Mouse (Mus musculus) left cerebral cortex, adult 2 months (tissue): ENCODE results near the gene Msrb1. TPM values are rescaled to one million over a fixed set of nuclear protein-coding genes. Genes with fewer than 3 reads are reported as not detected.

Experiments
- DNase-seq, 2 experiments: peaks; one replicate each; pipeline ENCODE4 v3.0.0; 2021 to 2022; ENCODE audit warnings: low spot score in 2 of 2, mixed read lengths in 1 of 2; ENCODE audit errors: extremely low spot score in 1 of 2
- H3K27ac ChIP-seq: fragments of 200-600 bp; 2 replicates; pipeline ENCODE4 v1.8.1; 2022
- H3K4me3 ChIP-seq: fragments of 200-600 bp; 2 replicates; pipeline ENCODE4 v1.8.1; 2022
- CTCF ChIP-seq: fragments of 200-600 bp; IDR thresholded peaks from 2 replicates; pipeline ENCODE4 v1.8.1; 2022; ENCODE audit warnings: antibody characterized with exemption, mild to moderate bottlenecking, moderate library complexity
- intact Hi-C: fragments of 180-260 bp; cut with DNase I; formaldehyde crosslinking; loops from one replicate; pipeline ENCODE4 v1.15.1; 2025
- total RNA-seq, 2 experiments: library from RNA; stranded (reverse); gene quantifications; 2 replicates each; pipeline ENCODE4 v1.2.3; 2021

Msrb1 gene
- total RNA-seq, 2 experiments from 2014 or later: 31.8 to 34.7 TPM

DNA sequence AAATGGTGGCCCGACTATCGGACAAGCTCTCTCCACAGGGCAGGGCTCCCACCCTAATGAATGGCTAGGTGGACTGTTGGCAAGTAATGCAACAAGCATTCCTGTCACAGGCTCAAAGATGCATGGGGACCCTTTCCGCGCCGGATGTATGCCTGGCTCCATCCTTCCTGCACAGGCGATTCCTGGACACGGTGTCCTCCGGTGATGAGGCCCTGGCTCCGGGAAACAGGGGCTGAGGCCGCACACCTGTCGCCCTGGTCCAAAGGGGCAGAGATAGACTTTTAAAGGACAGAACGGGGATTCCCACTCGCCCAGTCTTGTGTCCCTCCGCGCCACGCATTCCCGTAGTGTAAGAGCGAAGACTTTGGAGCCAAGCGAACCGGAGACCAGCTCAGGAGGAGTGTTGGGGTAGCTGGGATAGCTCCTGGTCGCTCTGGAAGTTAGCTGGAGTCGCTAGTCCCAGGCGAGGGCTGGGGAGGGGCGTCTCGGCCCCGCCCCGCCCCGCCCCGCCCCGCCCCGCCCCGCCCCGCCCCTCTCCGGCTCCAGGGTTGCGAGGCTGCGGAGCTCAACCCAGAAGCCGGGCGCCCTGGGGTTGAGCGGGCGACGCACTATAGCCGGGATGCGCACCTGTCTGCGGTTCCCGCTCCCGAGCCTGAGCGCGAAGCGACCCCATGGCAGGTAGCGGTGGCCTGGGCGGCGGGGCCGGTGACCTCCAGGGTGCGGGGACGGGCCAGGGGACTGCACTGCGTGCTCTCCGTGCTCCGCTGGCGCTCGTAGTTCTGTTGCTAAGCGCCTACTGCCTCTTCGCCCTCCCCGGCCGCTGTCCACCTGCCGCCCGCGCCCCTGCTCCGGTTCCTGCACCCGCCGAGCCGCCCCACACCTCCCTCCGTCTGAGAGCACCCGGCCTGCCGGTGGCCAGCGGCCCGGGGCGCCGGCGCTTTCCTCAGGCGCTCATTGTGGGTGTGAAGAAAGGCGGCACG is 16.3 kb downstream of the Msrb1 start, which contains the start of gene Hs3st6:
Hs3st6 (plus strand) TSS at position 574 of the 980 bp plus-strand sequence.
- intact Hi-C loops: no loop called here
- H3K4me3 ChIP-seq: peak within 1 kb of the TSS; percentile 41
- no peak for TF ChIP-seq CTCF
- H3K27ac ChIP-seq: no peak within 1 kb of the TSS
- no peak for DNase-seq

DNA sequence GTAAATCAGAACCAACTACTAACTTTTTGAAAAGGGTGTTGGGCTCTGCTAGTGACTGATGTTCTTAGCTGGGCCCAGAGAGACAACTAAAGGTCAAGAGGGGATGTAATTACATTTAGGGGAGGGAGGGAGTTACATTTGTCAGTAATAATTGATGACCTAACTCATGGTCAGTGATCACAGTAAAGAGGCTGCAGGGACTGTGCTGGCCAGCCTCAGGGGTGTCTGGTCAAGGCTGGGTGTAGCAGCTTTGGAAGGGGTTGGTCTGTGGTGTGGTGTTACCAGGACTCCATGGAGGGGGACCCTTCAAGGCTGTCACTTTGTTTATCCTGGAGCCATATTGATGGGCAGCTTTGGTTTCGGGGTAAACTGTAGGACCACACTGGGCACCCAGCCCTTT is 21.0 kb downstream of the Msrb1 start:
- no peak overlapping the region for H3K4me3 ChIP-seq
- DNase-seq: no peak
- TF ChIP-seq CTCF: no peak
- H3K27ac ChIP-seq: no peak overlapping the region
- intact Hi-C loops: no loop called here

DNA sequence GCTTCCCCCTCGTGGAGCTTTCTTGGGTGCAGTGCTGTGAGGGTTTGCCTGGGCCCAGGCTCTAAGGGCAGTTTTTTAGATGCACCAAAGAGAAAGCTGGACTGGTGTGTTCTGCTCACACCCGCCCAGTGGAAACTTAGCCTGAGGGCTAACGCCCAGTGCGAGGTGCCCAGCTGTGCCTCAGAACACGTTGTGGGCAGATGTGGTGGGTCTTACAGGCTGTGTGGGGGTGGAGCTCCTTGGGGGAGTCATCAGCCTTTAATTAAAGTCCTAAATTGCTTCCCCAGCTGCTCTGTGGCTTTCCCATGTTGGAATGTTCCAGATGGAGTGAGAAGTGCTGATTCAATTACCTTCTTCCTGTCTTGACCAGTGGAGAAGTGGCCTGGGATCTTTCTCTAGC is 24.7 kb downstream of the Msrb1 start:
- Histone ChIP-seq H3K27ac (no peak overlapping the region), H3K4me3 (no peak overlapping the region)
- intact Hi-C loops: no loop called here
- no peak for TF ChIP-seq CTCF
- DNase-seq: no peak

DNA sequence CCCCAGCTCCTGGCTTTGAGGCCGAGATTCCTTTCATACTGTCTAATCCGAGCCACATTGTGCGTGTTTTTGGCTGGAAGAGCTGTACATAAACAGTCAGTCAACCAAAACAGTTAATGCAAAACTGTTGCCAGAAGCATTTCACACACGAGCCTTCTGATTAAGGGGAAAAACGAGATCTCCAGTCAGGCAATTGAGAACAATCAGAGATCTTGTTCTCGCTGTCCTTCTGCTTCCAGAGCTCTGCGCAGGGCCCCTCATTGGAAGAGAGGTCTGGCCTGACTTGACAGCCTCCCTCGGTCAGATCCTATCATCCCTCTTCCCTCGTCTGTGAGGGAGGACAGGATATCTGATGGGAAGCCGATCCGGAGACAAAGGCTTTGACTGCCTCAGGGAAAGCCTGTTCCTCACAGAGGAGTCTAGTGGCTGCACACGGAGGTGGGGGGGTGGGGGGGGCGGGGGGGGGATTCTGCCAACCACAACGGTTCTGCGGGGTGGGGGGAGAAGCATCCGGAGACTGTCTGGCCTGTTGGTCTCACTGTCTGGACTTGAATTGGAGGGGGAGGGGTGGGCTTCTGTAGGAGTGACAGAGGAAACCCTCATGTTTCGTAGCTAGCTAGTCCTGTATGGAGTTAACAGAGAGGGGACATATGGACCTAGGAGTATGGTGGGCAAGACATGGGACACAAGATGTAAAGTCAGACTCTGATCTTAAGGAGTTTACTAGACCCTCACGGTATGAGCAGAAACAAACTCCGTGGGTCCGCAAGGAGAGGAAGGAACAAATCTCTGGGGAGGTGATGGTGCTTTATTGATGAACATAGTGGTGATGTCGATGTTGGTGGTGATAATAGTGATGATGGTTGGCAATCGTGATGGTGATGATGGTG is 28.8 kb downstream of the Msrb1 start:
- no peak overlapping the region for H3K27ac ChIP-seq
- TF ChIP-seq CTCF: no peak
- no peak for DNase-seq
- H3K4me3 ChIP-seq: no peak overlapping the region
- intact Hi-C loops: no loop called here

DNA sequence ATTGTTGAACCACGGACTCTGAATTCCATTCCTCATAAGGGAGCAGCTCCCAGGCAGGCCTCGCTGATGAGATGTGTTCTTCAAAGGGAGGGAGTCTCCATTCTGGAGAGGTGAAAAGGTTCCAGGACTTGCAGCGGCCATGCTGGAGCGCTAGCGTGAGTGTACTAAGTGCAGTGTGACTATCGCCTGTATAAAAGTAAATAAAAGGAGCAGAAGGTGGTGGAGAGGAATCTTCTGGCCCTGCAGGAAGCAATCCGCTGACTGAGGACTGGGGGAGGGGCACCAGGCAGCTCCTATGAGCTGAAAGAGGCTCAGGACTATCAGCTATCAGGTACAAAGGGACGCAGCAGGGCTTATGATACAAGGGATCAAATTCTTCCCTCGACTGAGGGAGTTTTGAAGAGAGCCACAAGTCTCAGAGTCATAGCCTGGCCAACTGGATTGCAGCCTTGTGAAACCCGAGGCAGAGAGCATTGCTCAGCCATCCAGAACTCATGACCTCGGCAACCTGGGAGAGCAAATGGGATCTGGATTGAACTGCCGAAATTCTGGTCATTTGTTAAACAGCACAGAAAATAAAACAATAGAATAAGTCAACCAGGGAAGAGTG is 29.9 kb downstream of the Msrb1 start:
- no peak for TF ChIP-seq CTCF

DNA sequence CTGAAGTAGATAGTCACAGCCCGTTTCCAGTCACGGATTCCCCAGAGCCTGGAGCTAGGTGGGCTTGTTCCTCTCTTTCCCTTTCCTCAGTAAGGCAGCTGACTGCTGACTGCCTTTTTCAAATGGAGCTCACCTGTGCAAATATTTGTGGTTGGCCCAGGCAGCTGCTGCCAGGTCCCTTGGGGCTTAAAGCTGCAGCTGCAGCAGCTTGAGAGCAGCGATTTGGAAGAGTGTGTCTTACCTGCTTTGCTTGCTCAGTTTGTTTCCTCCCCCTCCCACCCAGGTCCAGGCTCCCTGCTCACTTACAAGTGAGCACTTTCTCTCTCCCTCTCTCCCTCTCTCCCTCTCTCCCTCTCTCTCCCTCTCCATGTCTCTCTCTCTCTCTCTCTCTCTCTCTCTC is 32.7 kb downstream of the Msrb1 start:
- DNase-seq: no peak
- Histone ChIP-seq H3K27ac (no peak overlapping the region), H3K4me3 (no peak overlapping the region)
- intact Hi-C loops: no loop called here
- no peak for TF ChIP-seq CTCF

More for the DNA sequence above, 29.9 kb downstream of the Msrb1 start:
- intact Hi-C loops: no loop called here
- no peak for DNase-seq
- H3K27ac ChIP-seq: no peak overlapping the region
- no peak overlapping the region for H3K4me3 ChIP-seq

DNA sequence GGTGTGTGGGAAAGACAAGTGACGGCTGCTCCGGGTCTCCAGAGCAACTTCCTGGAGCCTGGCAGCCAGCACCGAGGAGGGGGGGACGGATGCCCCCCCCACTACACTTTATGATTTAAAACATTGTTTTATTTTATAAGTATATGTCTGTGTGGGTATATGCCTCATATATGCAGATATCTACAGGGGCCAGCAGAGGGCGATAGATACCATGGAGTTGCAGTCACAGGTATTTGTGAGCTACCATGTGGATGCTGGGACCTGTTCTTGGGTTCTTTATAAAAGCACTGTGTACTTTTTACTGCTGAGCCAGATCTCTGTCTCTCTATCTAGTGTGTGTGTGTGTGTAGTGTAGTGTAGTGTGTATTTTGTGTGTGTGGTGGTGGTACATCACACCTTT is 36.8 kb downstream of the Msrb1 start:
- H3K27ac ChIP-seq: no peak overlapping the region
- H3K4me3 ChIP-seq: no peak overlapping the region
- intact Hi-C loops: no loop called here
- TF ChIP-seq CTCF: no peak; the same call in 1 of the 2 replicates
- no peak for DNase-seq

DNA sequence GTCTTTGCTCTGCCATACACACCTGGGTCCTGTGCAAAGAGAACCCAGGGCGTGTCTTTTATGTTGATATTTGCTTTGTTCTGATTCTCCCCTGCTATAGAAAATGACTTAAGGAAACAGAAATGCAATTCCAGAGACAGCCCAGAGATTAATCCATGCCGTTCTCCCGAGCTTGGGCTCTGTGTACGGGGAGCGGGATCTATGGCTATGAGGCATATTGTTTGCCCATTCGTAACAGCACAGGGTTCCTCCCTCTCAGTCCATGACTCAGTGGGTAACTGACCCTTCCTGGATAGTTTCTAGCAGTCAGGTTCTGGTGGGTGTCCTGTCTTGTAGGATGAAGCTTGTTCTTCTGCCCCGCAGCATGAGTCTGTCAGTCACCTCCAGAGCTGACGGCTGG is 38.7 kb downstream of the Msrb1 start:
- intact Hi-C loops: no loop called here
- no peak for DNase-seq
- Histone ChIP-seq H3K4me3 (no peak overlapping the region), H3K27ac (no peak overlapping the region)
- TF ChIP-seq CTCF: no peak

DNA sequence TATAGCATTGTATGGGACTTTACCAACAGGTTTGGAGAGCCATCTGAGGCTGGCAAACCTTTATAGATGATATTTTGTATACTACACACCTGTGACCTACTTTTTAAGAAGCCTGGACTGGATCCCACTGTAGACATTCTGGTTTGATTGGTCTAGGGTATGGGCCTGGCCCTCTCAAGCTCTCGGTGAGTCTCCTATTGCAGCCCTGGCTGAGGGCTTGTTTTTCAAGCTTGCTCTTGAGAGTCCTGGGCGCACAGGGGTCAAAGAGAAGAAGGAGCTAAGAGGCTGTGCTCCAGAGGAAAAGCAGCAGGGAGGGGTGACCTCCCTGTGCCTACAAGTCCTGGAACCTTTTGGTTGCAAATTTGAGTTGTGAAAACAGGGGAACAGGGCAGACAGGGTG is 40.6 kb downstream of the Msrb1 start:
- Histone ChIP-seq H3K4me3 (no peak overlapping the region), H3K27ac (no peak overlapping the region)
- intact Hi-C loops: no loop called here
- TF ChIP-seq CTCF: no peak
- DNase-seq: no peak

DNA sequence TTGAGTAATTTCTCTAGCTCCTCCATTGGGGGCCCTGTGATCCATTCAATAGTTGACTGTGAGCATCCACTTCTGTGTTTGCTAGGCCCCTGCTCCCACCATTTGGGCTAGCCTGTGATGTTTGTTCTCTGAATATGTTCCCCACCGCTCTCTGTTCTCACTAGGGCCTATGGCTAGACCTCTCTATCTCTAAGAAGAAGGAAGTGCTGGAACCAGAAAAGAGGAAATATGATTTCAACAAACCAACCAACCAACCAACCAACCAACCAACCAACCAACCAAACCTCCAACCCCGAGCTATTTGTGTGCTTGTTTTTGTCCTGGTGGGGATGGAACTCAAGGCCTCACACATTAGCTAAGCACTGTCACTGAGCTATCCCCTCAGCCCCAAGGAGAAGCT is 44.4 kb downstream of the Msrb1 start:
- no peak for TF ChIP-seq CTCF
- DNase-seq: no peak
- intact Hi-C loops: no loop called here
- H3K27ac ChIP-seq: no peak overlapping the region
- no peak overlapping the region for H3K4me3 ChIP-seq

DNA sequence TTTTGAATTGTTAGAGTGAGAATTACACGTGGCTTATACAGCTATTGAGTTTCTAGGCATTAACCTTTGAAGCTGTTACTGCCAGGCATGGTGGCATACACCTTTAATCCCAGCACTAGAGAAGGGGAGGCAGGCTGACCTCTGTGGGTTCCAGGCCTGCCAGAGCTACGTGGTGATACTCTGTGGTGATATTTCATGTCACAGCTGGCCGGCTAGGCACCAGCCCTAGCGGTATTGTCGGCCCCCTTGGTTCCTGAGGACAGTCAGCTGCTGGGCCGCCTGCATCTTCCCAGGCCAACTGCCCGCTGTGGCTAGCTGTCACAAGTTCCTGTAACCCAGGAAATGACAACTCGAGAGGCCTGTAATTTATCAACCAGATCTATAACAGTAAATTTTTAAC is 55.7 kb downstream of the Msrb1 start:
- TF ChIP-seq CTCF: no peak
- intact Hi-C loops: no loop called here
- Histone ChIP-seq H3K27ac (no peak overlapping the region), H3K4me3 (no peak overlapping the region)
- no peak for DNase-seq

Other genes starting within 250 kb of the Msrb1 start
- gene Caskin1, start 248.0 kb upstream of the Msrb1 start, total RNA-seq: 100 to 1,000 TPM; 134 to 144 TPM
- gene Traf7, start 208.7 kb upstream of the Msrb1 start, total RNA-seq: 10 to 100 TPM; 81.3 to 85.3 TPM
- 10 to 100 TPM; 53.6 to 54.1 TPM for gene Rab26, start 202.4 kb upstream of the Msrb1 start, total RNA-seq
- 10 to 100 TPM; 89.1 to 97.5 TPM for gene Pkd1, start 186.8 kb upstream of the Msrb1 start, total RNA-seq
- 100 to 1,000 TPM; 140 to 159 TPM for gene Tsc2, start 104.0 kb upstream of the Msrb1 start, total RNA-seq
- 1 to 10 TPM; 5.5 to 5.7 TPM for gene Nthl1, start 104.0 kb upstream of the Msrb1 start, total RNA-seq
- gene Slc9a3r2, start 86.3 kb upstream of the Msrb1 start, total RNA-seq: 10 to 100 TPM; 50.2 to 51.0 TPM
- gene Npw, start 78.2 kb upstream of the Msrb1 start, total RNA-seq: 1 to 10 TPM in 1 of 2 experiments, under 1 TPM in 1; 0.58 to 1.4 TPM
- gene Zfp598, start 67.0 kb upstream of the Msrb1 start, total RNA-seq: 10 to 100 TPM; 41.6 to 49.0 TPM
- 100 to 1,000 TPM; 177 to 188 TPM for gene Syngr3, start 46.7 kb upstream of the Msrb1 start, total RNA-seq
- 10 to 100 TPM; 20.0 to 23.2 TPM for gene Gfer, start 40.5 kb upstream of the Msrb1 start, total RNA-seq
- gene Noxo1, start 40.4 kb upstream of the Msrb1 start, total RNA-seq: 1 to 10 TPM; 3.2 to 3.9 TPM
- 10 to 100 TPM; 24.7 to 26.4 TPM for gene Tbl3, start 29.0 kb upstream of the Msrb1 start, total RNA-seq
- gene Rnf151, start 18.6 kb upstream of the Msrb1 start, total RNA-seq: 1 to 10 TPM in 1 of 2 experiments, not detected in 1; 1.1 TPM
- 100 to 1,000 TPM; 284 to 288 TPM for gene Rps2, start 18.5 kb upstream of the Msrb1 start, total RNA-seq
- gene Ndufb10, start 12.2 kb upstream of the Msrb1 start, total RNA-seq: 100 to 1,000 TPM; 208 to 222 TPM
- under 1 TPM; 0.34 to 0.68 TPM for gene Rpl3l, start 8.8 kb upstream of the Msrb1 start, total RNA-seq
- gene Hs3st6, start 16.3 kb downstream of the Msrb1 start, total RNA-seq: under 1 TPM; 0.28 to 0.29 TPM
- not detected for gene Meiob, start 67.6 kb downstream of the Msrb1 start, total RNA-seq
- 100 to 1,000 TPM; 129 to 141 TPM for gene Hagh, start 103.5 kb downstream of the Msrb1 start, total RNA-seq
- gene Fahd1, start 113.7 kb downstream of the Msrb1 start, total RNA-seq: 10 to 100 TPM; 17.4 to 20.4 TPM
- gene Igfals, start 129.4 kb downstream of the Msrb1 start, total RNA-seq: not detected
- 10 to 100 TPM; 30.7 to 32.4 TPM for gene Nubp2, start 149.7 kb downstream of the Msrb1 start, total RNA-seq
- 10 to 100 TPM; 58.6 to 63.3 TPM for gene Spsb3, start 150.0 kb downstream of the Msrb1 start, total RNA-seq
- 10 to 100 TPM; 54.8 to 55.2 TPM for gene Eme2, start 158.4 kb downstream of the Msrb1 start, total RNA-seq
- gene Mrps34, start 158.5 kb downstream of the Msrb1 start, total RNA-seq: 10 to 100 TPM; 67.6 to 72.1 TPM
- 10 to 100 TPM; 46.5 to 51.2 TPM for gene Nme3, start 159.9 kb downstream of the Msrb1 start, total RNA-seq
- 100 to 1,000 TPM; 390 to 407 TPM for gene Mapk8ip3, start 200.3 kb downstream of the Msrb1 start, total RNA-seq
- gene Jpt2, start 224.0 kb downstream of the Msrb1 start, total RNA-seq: 1 to 10 TPM; 5.3 to 6.9 TPM